Mouse (Mus musculus) macrophage (primary cell): ENCODE data around the gene Fam240a. TPM values are rescaled to one million over a fixed set of nuclear protein-coding genes. Genes with fewer than 3 reads are reported as not detected.

Experiments
- H3K27ac ChIP-seq: fragments of 350-480 bp; formaldehyde crosslinking; 2 replicates; pipeline ENCODE4 v1.9.0; 2021
- H3K36me3 ChIP-seq: fragments of 350-480 bp; formaldehyde crosslinking; 2 replicates; pipeline ENCODE4 v1.9.0; 2021; ENCODE audit errors: inconsistent target
- H3K4me3 ChIP-seq: fragments of 350-480 bp; formaldehyde crosslinking; 2 replicates; pipeline ENCODE4 v1.9.0; 2021; ENCODE audit errors: inconsistent target
- H3K79me2 ChIP-seq: fragments of 350-480 bp; formaldehyde crosslinking; 2 replicates; pipeline ENCODE4 v1.9.0; 2021; ENCODE audit errors: inconsistent target
- WGBS: methylation state at CpG from one replicate; pipeline ENCODE4 v1.1.7; 2026; ENCODE audit warnings: inconsistent platforms; ENCODE audit not compliant: missing documents; 5-methylcytosine and 5-hydroxymethylcytosine counted together
- polyA plus RNA-seq: library from polyadenylated mRNA; stranded (reverse); fragments of 250-400 nt; gene quantifications from 3 replicates; pipeline ENCODE4 v1.2.4, GENCODE M21; 2018; ENCODE audit warnings: inconsistent platforms

Gene Fam240a
- polyA plus RNA-seq, 1 experiment from 2014 or later = not detected

- WGBS = 98% methylated on average over 3 of the region's 3 CpGs
- no peak overlapping the region for H3K4me3 ChIP-seq
Observed at GRCm38 (mm10) chr9:110892552-110892951, 24.1 kb downstream of the Fam240a start.

DNA sequence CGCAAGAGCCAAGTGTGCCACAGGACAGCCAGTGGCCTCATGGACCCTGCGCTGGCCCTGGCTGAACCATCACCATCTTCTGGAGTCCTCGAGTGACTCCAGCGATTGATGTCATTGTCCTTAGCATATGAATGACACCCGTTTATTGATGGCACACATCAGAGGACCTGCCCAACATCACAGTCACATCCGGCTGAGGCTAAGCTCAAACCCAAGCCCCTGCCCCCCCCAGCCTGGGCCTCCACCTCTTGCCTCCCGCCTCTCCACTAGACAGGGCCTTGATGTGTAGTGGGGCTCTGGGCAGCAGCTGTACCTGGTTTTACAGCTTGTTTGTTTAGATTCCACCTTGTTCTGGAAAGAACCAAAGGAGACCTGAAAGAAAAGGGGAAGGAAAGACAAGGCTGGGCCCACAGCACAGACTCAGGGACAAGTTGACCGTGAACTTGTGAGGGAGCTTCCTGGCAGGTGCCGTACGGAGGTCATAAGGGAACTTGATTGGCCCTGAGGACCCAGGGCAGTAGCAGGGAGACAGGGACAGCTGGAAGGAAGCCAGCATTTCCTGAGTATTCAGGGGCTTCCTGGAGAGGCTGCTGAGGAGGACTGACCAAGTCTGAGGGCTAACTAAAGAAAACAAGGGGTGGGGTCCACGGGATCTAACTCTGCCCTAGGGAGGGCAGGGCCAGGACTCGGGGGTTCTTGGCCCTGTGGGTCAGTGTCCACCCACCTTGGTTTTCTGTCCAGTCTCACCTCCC is 25.4 kb downstream of the Fam240a start:
- Histone ChIP-seq H3K79me2 (no peaks in the 10 kb centered on the region), H3K4me3 (no peak overlapping the region), H3K36me3 (0 out of 2 replicates have a peak, but pooled peaks cover 4% of the 10 kb centered on the region), H3K27ac (no peak overlapping the region)
- whole genome bisulfite sequencing = 57% methylated on average over 12 of the region's 12 CpGs

More at GRCm38 (mm10) chr9:110892552-110892951, 24.1 kb downstream of the Fam240a start:
- peaks cover 4% of the 10 kb centered on the region; the same call in 1 of the 2 replicates for H3K36me3 ChIP-seq
- no peaks in the 10 kb centered on the region for H3K79me2 ChIP-seq
- no peak overlapping the region for H3K27ac ChIP-seq

GRCm38 (mm10) chr9:110890026-110890783 is 26.5 kb downstream of the Fam240a start:
- WGBS = 94% methylated on average over 13 of the region's 21 CpGs
- Histone ChIP-seq H3K79me2 (no peaks in the 10 kb centered on the region), H3K36me3 (peaks cover 4% of the 10 kb centered on the region; the same call in 1 of the 2 replicates), H3K27ac (no peak overlapping the region), H3K4me3 (no peak overlapping the region)

GRCm38 (mm10) chr9:110888935-110889334 is 27.7 kb downstream of the Fam240a start:
- H3K36me3 ChIP-seq = no peaks in the 10 kb centered on the region; the same call in 1 of the 2 replicates
- no peak overlapping the region for H3K27ac ChIP-seq
- H3K79me2 ChIP-seq = no peaks in the 10 kb centered on the region
- WGBS = 96% methylated on average over 14 of the region's 14 CpGs
- no peak overlapping the region for H3K4me3 ChIP-seq

- Histone ChIP-seq H3K4me3 (no peak overlapping the region; the same call in 1 of the 2 replicates), H3K79me2 (no peaks in the 10 kb centered on the region), H3K27ac (peak overlapping the region; percentile 73), H3K36me3 (no peaks in the 10 kb centered on the region; the same call in 1 of the 2 replicates)
- 42% methylated on average over 6 of the region's 9 CpGs for WGBS
Observed at GRCm38 (mm10) chr9:110887388-110888303, 29.0 kb downstream of the Fam240a start.

DNA sequence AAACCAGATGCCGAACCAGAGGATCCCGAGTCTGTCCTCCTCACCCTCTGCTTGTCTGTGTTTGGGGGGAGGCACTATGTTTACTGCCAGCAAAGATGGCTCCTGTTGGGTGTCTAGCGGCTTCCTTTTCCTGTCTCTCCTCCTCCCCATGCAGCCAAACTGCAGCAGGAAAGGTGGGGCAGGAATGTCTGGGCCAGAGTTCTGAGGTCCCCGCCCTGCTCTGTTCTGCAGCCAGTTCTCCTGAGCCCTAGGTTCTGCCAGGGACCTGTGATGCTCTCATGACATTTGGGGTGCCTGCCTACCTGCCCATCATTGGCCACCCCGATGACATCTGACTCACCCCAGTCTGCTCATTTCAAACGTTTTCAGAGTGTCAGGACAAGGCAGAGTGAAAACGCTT is 34.7 kb downstream of the Fam240a start:
- H3K27ac ChIP-seq = no peak overlapping the region
- 86% methylated on average over 7 of the region's 7 CpGs for whole genome bisulfite sequencing
- no peaks in the 10 kb centered on the region; the same call in 1 of the 2 replicates for H3K36me3 ChIP-seq
- no peak overlapping the region for H3K4me3 ChIP-seq
- H3K79me2 ChIP-seq = no peaks in the 10 kb centered on the region

DNA sequence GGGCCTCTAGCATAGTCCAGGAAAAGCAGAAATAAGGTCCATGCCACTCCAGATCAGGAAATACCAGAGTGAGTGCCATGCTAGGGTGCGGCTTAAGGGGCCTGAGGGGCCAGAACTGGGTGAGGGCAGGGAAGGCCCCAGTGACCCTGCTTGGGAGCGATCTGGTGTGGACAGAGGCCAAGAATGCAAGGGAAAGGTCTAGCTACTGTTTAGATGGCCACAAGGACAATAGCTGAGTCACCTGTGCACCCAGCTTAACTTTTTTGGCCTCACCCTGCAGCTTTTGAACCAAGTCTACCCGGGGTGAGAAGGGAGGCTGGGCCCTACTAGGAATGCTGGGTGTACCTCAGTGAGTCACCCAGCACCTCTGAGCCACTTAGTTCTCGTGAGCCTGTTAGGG is 35.9 kb downstream of the Fam240a start:
- Histone ChIP-seq H3K79me2 (no peaks in the 10 kb centered on the region), H3K36me3 (no peaks in the 10 kb centered on the region; the same call in 1 of the 2 replicates), H3K4me3 (peak overlapping the region; percentile 52), H3K27ac (no peak overlapping the region)
- 54% methylated on average over 4 of the region's 4 CpGs for WGBS

- no peak within 1 kb of the TSS for H3K27ac ChIP-seq
- H3K4me3 ChIP-seq = peak within 1 kb of the TSS; percentile 52
- no peaks in the 10 kb centered on the region; the same call in 1 of the 2 replicates for H3K36me3 ChIP-seq
- WGBS = 1% methylated on average over 57 of the region's 57 CpGs
- H3K79me2 ChIP-seq = no peaks in the 10 kb centered on the region
Observed at GRCm38 (mm10) chr9:110879998-110880561, 36.6 kb downstream of the Fam240a start, which contains the start of gene Tmie. TSS of gene Tmie (minus strand) at chr9:110880113.

DNA sequence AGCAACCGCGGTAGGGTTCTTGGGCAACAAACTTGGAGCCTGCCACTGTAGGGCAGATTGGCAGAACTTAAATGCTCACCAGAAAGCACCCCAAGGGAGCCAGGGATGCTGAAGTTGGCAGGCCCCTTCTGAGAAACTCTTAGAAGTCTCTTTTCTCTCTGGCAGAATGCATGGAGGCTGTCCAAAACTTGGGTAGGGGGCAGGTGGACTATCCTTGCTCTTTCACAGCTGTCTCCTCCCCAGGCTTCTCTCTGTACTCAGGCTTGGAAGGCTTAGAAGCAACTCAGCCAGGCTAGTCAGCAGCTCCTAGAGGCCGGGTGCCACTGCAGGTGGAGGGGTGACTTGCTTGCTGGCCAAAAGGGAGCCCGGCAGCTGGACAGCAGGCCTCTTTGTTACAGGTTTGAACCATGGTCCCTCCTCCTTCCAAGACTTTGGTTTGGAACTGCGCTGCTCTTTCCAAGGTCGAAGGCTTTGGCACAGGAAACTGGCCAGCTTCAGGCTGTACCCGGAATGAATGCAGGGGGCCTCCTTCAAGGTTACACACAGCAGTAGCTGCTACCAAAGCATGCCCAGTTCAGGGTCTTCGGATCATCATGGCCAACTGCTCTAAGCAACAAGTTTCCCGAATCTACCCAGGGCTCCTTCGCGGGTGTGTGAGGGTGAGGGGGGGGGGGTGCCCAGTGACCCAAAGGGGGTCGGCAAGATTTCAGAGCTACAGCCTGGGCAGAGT is 37.3 kb downstream of the Fam240a start, which contains the start of gene Als2cl:
TSS of gene Als2cl (plus strand) at position 680 of the 730 bp plus-strand sequence.
- no peaks in the 10 kb centered on the region for H3K36me3 ChIP-seq
- H3K27ac ChIP-seq = no peak within 1 kb of the TSS
- H3K79me2 ChIP-seq = no peaks in the 10 kb centered on the region
- WGBS = 46% methylated on average over 12 of the region's 12 CpGs
- peak within 1 kb of the TSS; percentile 52 for H3K4me3 ChIP-seq

DNA sequence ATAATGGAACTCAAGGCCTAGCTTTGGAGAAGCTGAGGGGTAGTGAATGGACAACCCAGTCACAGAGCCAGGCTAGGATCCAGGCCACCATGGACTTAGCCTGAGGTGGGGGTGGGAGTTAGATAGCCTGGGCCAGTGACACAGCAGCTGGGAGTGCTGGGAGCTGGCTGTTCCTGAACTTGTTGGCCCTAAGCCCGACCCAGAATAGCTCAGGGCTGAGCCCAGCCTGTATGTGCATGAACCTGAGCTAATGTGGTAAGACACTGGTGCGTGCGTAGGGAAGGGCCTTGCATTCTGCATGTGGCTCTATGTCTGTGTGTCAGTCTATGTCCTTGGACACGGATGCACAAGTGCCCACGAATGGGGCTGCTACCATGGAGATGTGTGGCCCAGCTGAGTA is 38.8 kb downstream of the Fam240a start:
- 82% methylated on average over 5 of the region's 5 CpGs for WGBS
- Histone ChIP-seq H3K27ac (no peak overlapping the region), H3K4me3 (no peak overlapping the region), H3K79me2 (no peaks in the 10 kb centered on the region), H3K36me3 (no peaks in the 10 kb centered on the region)

DNA sequence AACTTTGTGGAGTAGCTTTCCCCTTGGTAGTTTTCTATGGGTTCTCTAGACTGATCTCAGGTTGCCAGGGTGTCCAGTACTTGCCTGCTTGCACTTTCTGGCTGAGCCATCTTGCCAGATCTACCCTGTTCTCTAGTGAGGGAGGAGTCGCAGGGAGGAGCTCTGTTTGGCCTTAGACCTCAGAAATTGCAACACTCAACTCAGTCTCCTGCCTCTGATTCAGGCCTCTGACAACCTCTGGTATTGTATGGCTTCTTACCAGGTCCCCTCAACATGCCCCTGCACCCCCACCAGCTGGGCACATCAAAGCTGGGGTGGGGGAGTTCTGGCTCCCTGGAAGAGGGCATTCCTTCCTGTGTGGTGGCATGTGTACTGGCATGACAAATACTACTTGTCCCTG is 39.3 kb downstream of the Fam240a start:
- no peaks in the 10 kb centered on the region for H3K36me3 ChIP-seq
- H3K27ac ChIP-seq = no peak overlapping the region
- 7% methylated on average over 1 of the region's 1 CpGs for WGBS
- H3K79me2 ChIP-seq = no peaks in the 10 kb centered on the region
- no peak overlapping the region for H3K4me3 ChIP-seq

- Histone ChIP-seq H3K4me3 (no peak overlapping the region), H3K27ac (no peak overlapping the region), H3K79me2 (no peaks in the 10 kb centered on the region), H3K36me3 (no peaks in the 10 kb centered on the region)
- WGBS = 91% methylated on average over 4 of the region's 6 CpGs
Observed at GRCm38 (mm10) chr9:110875288-110875695, 41.4 kb downstream of the Fam240a start.

DNA sequence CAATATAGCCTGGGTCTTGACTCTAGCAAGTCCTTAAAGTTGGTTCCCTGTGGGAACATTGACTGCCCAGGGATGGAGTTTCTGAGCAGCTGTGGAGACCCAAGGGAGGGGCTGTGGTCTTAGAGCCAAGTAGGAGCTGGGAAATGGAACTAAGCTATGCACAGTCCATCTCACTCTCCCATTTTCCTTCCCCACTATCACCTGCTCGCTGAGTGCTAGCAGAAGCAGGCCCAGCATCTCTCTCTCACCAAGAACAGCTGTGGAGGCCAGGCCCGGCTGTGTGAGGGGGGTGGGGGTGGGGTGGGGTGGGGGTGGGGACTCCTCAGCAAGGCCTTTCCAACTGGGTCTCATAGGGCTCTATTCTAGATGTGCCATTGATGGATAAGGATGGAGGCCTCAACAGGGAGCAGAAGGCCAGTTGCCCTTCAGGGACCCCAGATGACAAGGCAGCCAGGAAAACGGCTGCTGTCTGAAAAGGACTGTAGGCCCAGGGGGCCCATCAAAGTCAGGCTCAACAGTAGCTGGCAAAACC is 41.9 kb downstream of the Fam240a start:
- WGBS = 77% methylated on average over 3 of the region's 3 CpGs
- no peaks in the 10 kb centered on the region for H3K36me3 ChIP-seq
- H3K27ac ChIP-seq = no peak overlapping the region
- no peak overlapping the region for H3K4me3 ChIP-seq
- no peaks in the 10 kb centered on the region for H3K79me2 ChIP-seq
